Mouse (Mus musculus) ovary, postnatal 10 days (tissue): ENCODE measurements around the gene Nhlh2.

Experiments used
- DNase-seq: peaks from one replicate; pipeline ENCODE4 v3.0.0; 2022; ENCODE audit warnings: low spot score

Nhlh2 gene

GRCm38 (mm10) chr3:102009926-102010381 is at the start of gene Nhlh2:
Gene Nhlh2 (plus strand): TSS chr3:102010076.
- DNase-seq, result no peak

GRCm38 (mm10) chr3:101961146-101961835 is 48.6 kb upstream of the Nhlh2 start:
- DNase-seq, result no peak

GRCm38 (mm10) chr3:101963501-101963900 is 46.4 kb upstream of the Nhlh2 start:
- no peak for DNase-seq

- no peak for DNase-seq
These were observed 45.5 kb upstream of the Nhlh2 start for GRCm38 (mm10) chr3:101964352-101964751.

- no peak for DNase-seq
These were observed 42.9 kb upstream of the Nhlh2 start for GRCm38 (mm10) chr3:101966825-101967558.

- DNase-seq, result no peak
These were observed 34.5 kb upstream of the Nhlh2 start for GRCm38 (mm10) chr3:101975337-101975736.

- DNase-seq, result no peak
These were observed 31.4 kb upstream of the Nhlh2 start for GRCm38 (mm10) chr3:101978299-101978994.

- DNase-seq, result no peak
These were observed 26.0 kb upstream of the Nhlh2 start for GRCm38 (mm10) chr3:101983917-101984316.

- no peak for DNase-seq
These were observed 24.2 kb upstream of the Nhlh2 start for GRCm38 (mm10) chr3:101985634-101986033.

- DNase-seq, result no peak
These were observed 19.7 kb upstream of the Nhlh2 start for GRCm38 (mm10) chr3:101990136-101990535.

- no peak for DNase-seq
These were observed 18.8 kb upstream of the Nhlh2 start for GRCm38 (mm10) chr3:101990995-101991516.

GRCm38 (mm10) chr3:101997851-101998250 is 12.0 kb upstream of the Nhlh2 start:
- no peak for DNase-seq

- DNase-seq, result no peak
These were observed 923 bp downstream of the Nhlh2 start for GRCm38 (mm10) chr3:102010681-102011317.

- no peak for DNase-seq
These were observed 1.6 kb downstream of the Nhlh2 start for GRCm38 (mm10) chr3:102011318-102012075.

GRCm38 (mm10) chr3:102012076-102012610 is 2.3 kb downstream of the Nhlh2 start:
- DNase-seq, result no peak

GRCm38 (mm10) chr3:102012611-102013211 is 2.8 kb downstream of the Nhlh2 start:
- no peak for DNase-seq

- DNase-seq, result no peak
These were observed 10.7 kb downstream of the Nhlh2 start for GRCm38 (mm10) chr3:102020604-102021003.

GRCm38 (mm10) chr3:102022721-102023120 is 12.8 kb downstream of the Nhlh2 start:
- no peak for DNase-seq

- DNase-seq, result no peak
These were observed 13.5 kb downstream of the Nhlh2 start for GRCm38 (mm10) chr3:102023337-102023736.

- no peak for DNase-seq
These were observed 14.0 kb downstream of the Nhlh2 start for GRCm38 (mm10) chr3:102023829-102024228.
